7 mouse cellular contexts compared by ENCODE assay signal in genomic region chr5:139174556-139175547, GRCm38 (mm10).
DNase-seq lines count a peak whose midpoint lies in the region; ATAC-seq lines count a peak whose summit lies in the region.

No protein-coding gene starts in this region.

- DNase-seq in MN1 (ENCODE audit: low spot score): peak; percentile 78
- peak; percentile 97 for DNase-seq in adipocyte (ENCODE audit: low spot score)
- peak; percentile 46 for DNase-seq in forelimb bud, embryonic 11.5 days (ENCODE audit: low read depth, low spot score)
- peak; percentile 53 for DNase-seq in kidney, adult 11 months
- DNase-seq in lung, postnatal 25 days (ENCODE audit: low spot score): peak; percentile 39
- DNase-seq in frontal cortex, postnatal 14 days (ENCODE audit: low spot score in 2 of 2): no peak

- ATAC-seq in frontal cortex, adult (ENCODE audit: low TSS enrichment): no peak

Comparison
In these comparisons a context has a peak if more than half of its experiments do, and no peak if none do; other contexts are left out.
1. DNase-seq: peak in MN1 (single experiment), adipocyte (single experiment), forelimb bud, embryonic 11.5 days (single experiment), kidney, adult 11 months (single experiment) and lung, postnatal 25 days (single experiment); none in frontal cortex, postnatal 14 days (0 of 2).